Mouse (Mus musculus) stomach, postnatal 0 days (tissue): ENCODE results near the gene Plcd4. TPM values are rescaled to one million over a fixed set of nuclear protein-coding genes. Genes with fewer than 3 reads are reported as not detected.

Experiments used
- ATAC-seq: fragments of 200-750 bp; cut with Nextera tagmentation; 2 replicates; pipeline ENCODE4 v1.8.0; 2017; ENCODE audit not compliant: low FRiP score, low TSS enrichment
- DNase-seq: peaks from one replicate; pipeline ENCODE4 v3.0.0-alpha.2; 2016; ENCODE audit warnings: low spot score
- H3K27ac ChIP-seq: fragments of 300-500 bp; sonication (generic); replicated peaks from 2 replicates; pipeline ENCODE4 v1.5.1; 2014; ENCODE audit warnings: mild to moderate bottlenecking, control low read depth
- H3K27me3 ChIP-seq: fragments of 300-500 bp; sonication (generic); 2 replicates; pipeline ENCODE4 v1.6.1; 2014; ENCODE audit warnings: low read length; ENCODE audit not compliant: control insufficient read depth, insufficient read depth
- H3K36me3 ChIP-seq: fragments of 300-500 bp; sonication (generic); 2 replicates; pipeline ENCODE4 v1.6.1; 2014; ENCODE audit warnings: low read length, mixed read lengths; ENCODE audit not compliant: control insufficient read depth, insufficient read depth
- H3K4me1 ChIP-seq: fragments of 300-500 bp; sonication (generic); replicated peaks from 2 replicates; pipeline ENCODE4 v1.6.1; 2014; ENCODE audit warnings: antibody characterized with exemption; ENCODE audit not compliant: control insufficient read depth, insufficient read depth
- H3K4me2 ChIP-seq: fragments of 300-500 bp; sonication (generic); replicated peaks from 2 replicates; pipeline ENCODE4 v1.6.1; 2014; ENCODE audit warnings: low read depth, mild to moderate bottlenecking, control low read depth, moderate library complexity
- H3K4me3 ChIP-seq: fragments of 300-500 bp; sonication (generic); 2 replicates; pipeline ENCODE4 v1.5.1; 2014; ENCODE audit warnings: low read depth, low read length, control low read depth
- H3K9ac ChIP-seq: fragments of 300-500 bp; sonication (generic); 2 replicates; pipeline ENCODE4 v1.6.1; 2014; ENCODE audit warnings: mild to moderate bottlenecking, low read length, control low read depth, mixed read lengths
- H3K9me3 ChIP-seq: fragments of 300-500 bp; sonication (generic); 2 replicates; pipeline ENCODE4 v1.6.1; 2016; ENCODE audit warnings: low read length; ENCODE audit not compliant: control insufficient read depth
- CTCF ChIP-seq: IDR thresholded peaks from 2 replicates; pipeline ENCODE4 v1.5.1; 2016; ENCODE audit warnings: antibody characterized with exemption, low read depth, mild to moderate bottlenecking, moderate library complexity
- EP300 ChIP-seq: optimal IDR thresholded peaks from 2 replicates; pipeline ENCODE3; 2016; ENCODE audit warnings: antibody characterized with exemption
- WGBS: fragments of 180-500 bp; shearing (Covaris S2); extraction: QIAGEN DNeasy Blood & Tissue Kit; methylation state at CpG from one replicate; pipeline ENCODE4 v1.1.7; 2014; 5-methylcytosine and 5-hydroxymethylcytosine counted together
- polyA plus RNA-seq: library from polyadenylated mRNA; unstranded; fragments of >200 nt; fragmentation: Nextera tagmentation; extraction: Ambion mirVana; gene quantifications from 2 replicates; pipeline ENCODE4 v1.2.1, GENCODE M21; 2015

Plcd4 gene
- polyA plus RNA-seq, 1 experiment from 2014 or later, result 0.36 TPM

GRCm38 (mm10) chr1:74544184-74544583 lies 1.5 kb downstream of the Plcd4 start, which contains the start of gene Usp37:
TSS of gene Usp37 (minus strand) at chr1:74544284.
- H3K27ac ChIP-seq, result no peak within 1 kb of the TSS
- 81% methylated on average over 4 of the region's 4 CpGs for WGBS

GRCm38 (mm10) chr1:74559061-74559460 lies 16.4 kb downstream of the Plcd4 start:
- H3K27me3 ChIP-seq, result no peaks in the 10 kb centered on the region
- H3K27ac ChIP-seq, result no peak overlapping the region
- no peaks in the 10 kb centered on the region for H3K9me3 ChIP-seq
- 81% methylated on average over 5 of the region's 5 CpGs for WGBS
- no peak overlapping the region for H3K4me2 ChIP-seq
- TF ChIP-seq EP300 (no peak), CTCF (no peak)
- DNase-seq (no peak), ATAC-seq (no peak)
- H3K9ac ChIP-seq, result no peak overlapping the region
- no peaks in the 10 kb centered on the region for H3K36me3 ChIP-seq
- no peak overlapping the region for H3K4me3 ChIP-seq
- no peaks in the 10 kb centered on the region for H3K4me1 ChIP-seq

More at GRCm38 (mm10) chr1:74544184-74544583, 1.5 kb downstream of the Plcd4 start, which contains the start of gene Usp37:
- Histone ChIP-seq H3K27me3 (no peaks in the 10 kb centered on the region), H3K4me3 (no peak within 1 kb of the TSS), H3K36me3 (no peaks in the 10 kb centered on the region), H3K4me2 (no peak within 1 kb of the TSS), H3K4me1 (no peaks in the 10 kb centered on the region), H3K9me3 (no peaks in the 10 kb centered on the region), H3K9ac (no peak within 1 kb of the TSS)
- DNase-seq (no peak), ATAC-seq (no peak)
- TF ChIP-seq EP300, result no peak
- TF ChIP-seq CTCF, result no peak

- 90% methylated on average over 6 of the region's 6 CpGs for WGBS
- ATAC-seq (no peak), DNase-seq (no peak)
- no peak for TF ChIP-seq EP300
- TF ChIP-seq CTCF, result no peak
- Histone ChIP-seq H3K4me1 (no peaks in the 10 kb centered on the region), H3K9ac (no peak overlapping the region), H3K27me3 (no peaks in the 10 kb centered on the region), H3K4me2 (no peak overlapping the region), H3K9me3 (no peaks in the 10 kb centered on the region), H3K4me3 (no peak overlapping the region), H3K36me3 (peaks cover 40% of the 10 kb centered on the region), H3K27ac (no peak overlapping the region)
Measured at GRCm38 (mm10) chr1:74565834-74566233, 23.1 kb downstream of the Plcd4 start.

DNA sequence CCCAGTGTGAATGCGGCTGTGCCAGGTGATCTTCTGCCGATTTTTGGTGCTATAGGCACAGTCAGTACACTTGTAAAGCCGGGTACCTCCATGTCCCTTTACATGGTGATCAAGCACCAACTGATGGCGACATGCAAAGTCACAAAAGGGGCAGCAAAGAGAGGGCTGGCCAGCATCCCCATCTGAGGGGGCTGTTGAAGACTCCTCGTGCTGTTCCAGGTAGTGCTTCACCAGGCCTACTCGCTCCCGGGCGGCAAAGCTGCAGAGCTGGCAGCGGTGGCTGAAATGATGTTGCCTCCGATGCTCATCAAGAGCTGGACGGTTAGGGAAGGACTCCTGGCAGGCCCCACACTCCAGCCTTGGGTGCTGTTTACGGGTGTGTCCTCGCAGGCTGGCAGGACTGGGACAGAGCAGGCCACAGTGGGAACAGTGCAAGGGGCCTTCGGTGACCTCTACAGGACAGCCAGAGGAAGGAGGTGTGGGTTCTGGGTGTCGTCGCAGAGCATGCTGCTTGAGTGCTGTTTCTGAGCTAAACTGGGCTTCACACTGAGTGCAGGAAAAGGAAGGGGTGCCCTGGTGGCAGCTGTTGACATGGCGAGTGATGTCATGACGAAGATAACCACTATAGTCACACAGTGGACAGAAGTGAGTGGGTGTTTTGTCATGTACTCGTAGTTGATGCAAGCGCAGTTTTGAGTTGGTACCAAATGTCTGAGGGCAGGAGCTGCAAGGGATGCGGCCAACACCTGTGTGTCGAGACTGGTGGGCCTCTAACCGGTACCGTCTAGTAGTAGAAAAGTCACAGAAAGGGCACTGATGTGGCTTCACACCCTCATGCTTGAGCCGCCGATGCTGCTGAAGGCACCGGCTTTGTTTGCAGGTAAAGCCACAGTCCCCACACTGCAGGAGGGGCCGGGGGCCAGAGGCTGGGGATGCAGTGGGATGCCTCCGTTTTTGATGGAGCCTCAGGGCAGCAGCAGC lies 27.3 kb downstream of the Plcd4 start:
- no peak for ATAC-seq
- no peak overlapping the region for H3K27ac ChIP-seq
- H3K4me2 ChIP-seq, result no peak overlapping the region
- no peaks in the 10 kb centered on the region for H3K27me3 ChIP-seq
- no peaks in the 10 kb centered on the region for H3K4me1 ChIP-seq
- no peak for TF ChIP-seq EP300
- TF ChIP-seq CTCF, result no peak
- H3K9ac ChIP-seq, result no peak overlapping the region
- WGBS, result 91% methylated on average over 29 of the region's 29 CpGs
- H3K9me3 ChIP-seq, result no peaks in the 10 kb centered on the region
- DNase-seq, result no peak
- peaks cover 54% of the 10 kb centered on the region for H3K36me3 ChIP-seq
- no peak overlapping the region for H3K4me3 ChIP-seq

- Histone ChIP-seq H3K27ac (no peak overlapping the region), H3K36me3 (peaks cover 10% of the 10 kb centered on the region), H3K9ac (no peak overlapping the region), H3K4me3 (no peak overlapping the region), H3K9me3 (no peaks in the 10 kb centered on the region), H3K4me2 (no peak overlapping the region), H3K27me3 (no peaks in the 10 kb centered on the region), H3K4me1 (no peaks in the 10 kb centered on the region)
- ATAC-seq, result no peak
- 80% methylated on average over 3 of the region's 3 CpGs for WGBS
- DNase-seq, result no peak
- TF ChIP-seq EP300, result no peak
- TF ChIP-seq CTCF, result no peak
Measured at GRCm38 (mm10) chr1:74582621-74583020, 39.9 kb downstream of the Plcd4 start.

DNA sequence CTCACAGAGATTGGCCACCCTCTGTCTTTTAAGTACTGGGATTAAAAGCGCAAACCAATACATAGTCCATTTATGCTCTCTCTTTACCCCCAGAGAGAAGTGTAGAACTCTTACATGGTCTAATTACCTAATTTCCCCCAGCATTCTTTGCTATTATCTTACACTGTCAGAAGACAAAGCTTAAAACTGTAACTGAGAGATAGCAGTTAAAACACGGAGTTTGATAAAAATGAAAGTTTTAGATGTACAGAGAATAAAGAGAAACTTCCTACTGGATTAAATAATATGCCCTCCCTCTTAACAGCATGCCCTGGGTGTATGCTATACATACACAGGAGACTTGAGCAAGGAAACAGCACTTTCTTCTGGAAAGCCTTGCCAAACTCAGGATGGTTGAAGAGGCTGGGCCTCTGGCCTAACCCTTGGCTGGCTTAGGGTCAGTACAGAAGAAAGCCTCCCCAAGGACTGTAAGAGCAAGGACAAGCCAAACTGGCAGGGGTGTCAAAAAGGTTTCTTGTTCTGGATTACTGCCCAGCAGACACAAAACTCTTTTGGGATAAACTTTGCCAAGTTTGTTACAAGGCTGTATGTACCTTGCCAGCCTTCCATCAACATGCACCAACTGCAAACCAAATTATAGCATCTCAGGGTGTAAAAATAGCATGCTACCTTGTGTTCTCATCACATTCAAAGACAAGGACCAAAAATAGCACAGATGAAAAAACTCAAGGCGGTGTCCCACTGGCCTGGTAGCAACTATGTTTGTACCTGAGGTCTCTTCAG lies 42.1 kb downstream of the Plcd4 start:
- Histone ChIP-seq H3K9me3 (no peaks in the 10 kb centered on the region), H3K4me2 (no peak overlapping the region), H3K27me3 (no peaks in the 10 kb centered on the region), H3K36me3 (peaks cover 3% of the 10 kb centered on the region), H3K4me1 (no peaks in the 10 kb centered on the region), H3K4me3 (no peak overlapping the region), H3K27ac (no peak overlapping the region), H3K9ac (no peak overlapping the region)
- WGBS, result 93% methylated on average over 3 of the region's 3 CpGs
- DNase-seq (no peak), ATAC-seq (no peak)
- TF ChIP-seq CTCF, result no peak
- no peak for TF ChIP-seq EP300
